Mouse (Mus musculus): ENCODE measurements around the gene Itsn2.
"Not testable (repeated sequence)": the region's sequence is repeated elsewhere in the genome, so short reads cannot be mapped to it uniquely, and the experiment has no call there.

Gene Itsn2

DNA sequence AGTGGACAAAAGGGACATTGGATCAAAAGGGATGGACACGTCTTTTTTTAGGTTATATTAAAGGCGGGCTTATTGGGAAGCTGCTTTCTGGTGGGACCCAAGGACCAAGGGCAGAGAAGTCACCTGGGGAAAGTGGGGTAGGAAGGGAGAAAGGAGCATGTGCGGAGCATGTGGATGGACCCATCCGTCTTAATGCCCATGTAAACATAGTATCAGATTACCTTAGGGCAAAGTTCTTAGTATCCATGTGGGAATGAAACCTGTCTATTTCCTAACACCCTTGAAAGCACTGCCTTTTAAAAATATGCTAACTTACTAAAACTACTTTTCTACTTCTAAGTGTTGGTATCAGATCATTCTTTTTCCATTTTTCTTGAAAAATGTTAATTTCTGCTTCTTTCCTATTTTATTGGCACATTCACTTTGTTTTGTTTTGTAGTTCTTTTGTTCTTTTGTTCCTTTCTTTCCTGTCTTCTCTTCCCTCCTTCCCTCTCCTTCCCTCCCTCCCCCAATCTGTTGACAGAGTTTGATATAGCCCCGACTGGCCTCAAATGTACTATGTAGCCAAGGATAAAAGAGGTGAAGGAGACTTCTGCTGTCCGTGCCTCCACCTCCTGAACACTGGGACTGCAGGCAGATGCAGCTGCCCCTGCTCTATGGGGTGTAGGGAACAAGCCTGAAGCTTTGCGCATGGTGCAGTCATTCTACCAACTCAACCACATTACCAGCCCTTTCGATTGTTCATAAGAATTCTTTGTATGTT lies 6.4 kb downstream of the Itsn2 start:
- DNase-seq (ENCODE audit: low spot score in 2 of 2), result no peak

DNA sequence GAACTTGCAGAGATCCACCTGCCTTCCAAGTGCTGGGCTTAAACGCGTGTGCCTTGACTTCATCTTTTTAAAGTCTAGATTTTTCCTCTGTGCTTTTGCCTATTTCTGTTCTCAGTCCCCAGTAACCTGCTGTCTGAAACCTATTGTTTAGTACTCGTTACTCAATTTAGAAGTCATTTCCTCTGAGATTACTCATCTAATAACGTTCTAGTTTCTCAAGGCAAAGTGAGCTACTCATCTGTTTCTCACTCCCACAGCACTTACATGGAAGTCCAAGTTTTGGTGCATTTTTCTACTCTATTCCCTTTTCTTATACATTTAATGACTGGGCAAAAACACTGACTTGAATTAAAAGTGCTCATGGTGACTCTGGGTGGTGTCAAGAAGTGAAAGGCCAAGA lies 7.3 kb downstream of the Itsn2 start:
- DNase-seq (ENCODE audit: low spot score in 2 of 2), result no peak

- no peak for DNase-seq (ENCODE audit: low spot score in 2 of 2)
These were observed 14.2 kb downstream of the Itsn2 start for GRCm38 (mm10) chr12:4606625-4607024.

DNA sequence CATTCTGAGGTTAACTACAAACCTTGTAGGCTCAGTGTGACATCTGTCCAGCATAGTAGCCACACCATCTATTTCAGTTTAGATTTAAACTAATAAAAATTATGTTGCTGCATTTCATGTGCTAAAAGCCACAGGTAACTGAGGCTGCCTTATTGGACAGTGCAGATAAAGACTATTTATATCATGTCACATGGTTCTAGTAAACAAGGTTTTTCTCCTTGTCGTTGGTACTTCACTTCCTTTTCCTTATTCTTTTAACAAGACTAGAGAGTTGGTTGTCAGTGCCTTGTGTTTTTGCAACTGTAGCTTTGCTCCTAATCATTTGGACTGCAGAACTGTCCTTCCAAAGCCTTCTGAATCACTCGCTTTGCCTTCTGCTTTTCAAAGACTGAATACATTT lies 22.3 kb downstream of the Itsn2 start:
- DNase-seq (ENCODE audit: low spot score in 2 of 2), result no peak

DNA sequence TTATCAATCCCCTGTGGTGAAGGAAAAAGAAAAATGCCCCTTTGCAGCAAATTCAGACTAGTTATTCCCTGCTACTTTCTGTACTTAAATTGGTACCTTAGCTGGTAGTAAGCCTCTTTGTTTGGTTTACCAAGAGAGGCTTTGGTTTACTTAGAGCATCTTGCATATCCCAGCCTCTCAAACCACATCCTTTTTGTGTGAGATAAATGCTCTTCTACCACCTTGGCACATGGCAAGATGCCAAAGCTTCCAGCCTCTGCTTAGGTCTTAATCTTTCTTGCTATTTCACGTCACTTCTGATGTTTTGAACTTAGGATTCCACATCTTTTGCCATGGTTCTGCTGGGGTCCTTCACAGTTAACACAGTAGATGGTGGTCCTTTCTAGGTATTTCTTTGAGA lies 31.8 kb downstream of the Itsn2 start:
- no peak for DNase-seq (ENCODE audit: low spot score in 2 of 2)

DNA sequence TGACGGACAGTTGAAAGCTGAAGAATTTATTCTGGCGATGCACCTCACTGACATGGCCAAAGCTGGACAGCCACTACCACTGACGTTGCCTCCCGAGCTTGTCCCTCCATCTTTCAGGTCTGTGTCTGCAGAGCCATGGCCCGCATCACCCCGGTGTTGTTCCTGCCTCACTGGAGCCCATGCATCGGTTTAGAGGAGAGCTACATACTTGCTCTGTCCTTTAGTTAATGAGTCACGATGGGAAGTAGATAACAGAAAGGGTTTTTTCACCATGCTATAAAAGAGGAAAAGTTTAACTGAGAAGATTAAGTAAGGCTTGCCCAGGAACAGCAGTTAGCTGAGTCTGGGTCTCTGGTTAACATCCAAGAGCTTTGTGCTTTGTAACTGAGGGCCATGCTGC lies 40.5 kb downstream of the Itsn2 start:
- no peak for DNase-seq (ENCODE audit: low spot score in 2 of 2)

DNA sequence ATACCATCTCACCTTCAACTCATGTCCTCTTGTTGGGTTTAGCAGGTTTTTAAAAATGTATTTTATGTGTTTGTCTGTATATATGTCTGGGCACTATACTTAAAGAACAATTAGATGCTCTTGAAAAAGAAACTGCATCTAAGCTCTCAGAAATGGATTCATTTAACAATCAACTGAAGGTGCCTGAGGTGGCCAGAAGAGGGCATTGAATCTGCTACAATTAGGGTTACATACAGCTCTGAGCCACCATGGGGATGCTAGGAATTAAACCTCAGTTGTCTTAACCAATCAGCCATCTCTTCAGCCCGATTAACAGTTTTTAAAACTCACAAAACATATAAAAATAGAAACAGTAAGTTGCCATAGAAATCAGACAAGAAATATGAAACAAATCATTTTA lies 46.0 kb downstream of the Itsn2 start:
- DNase-seq (ENCODE audit: low spot score in 2 of 2), result no peak

GRCm38 (mm10) chr12:4640737-4641136 lies 48.3 kb downstream of the Itsn2 start:
- DNase-seq (ENCODE audit: low spot score in 2 of 2), result no peak

- DNase-seq (ENCODE audit: low spot score in 2 of 2), result no peak
These were observed 64.4 kb downstream of the Itsn2 start for GRCm38 (mm10) chr12:4656813-4657212.

DNA sequence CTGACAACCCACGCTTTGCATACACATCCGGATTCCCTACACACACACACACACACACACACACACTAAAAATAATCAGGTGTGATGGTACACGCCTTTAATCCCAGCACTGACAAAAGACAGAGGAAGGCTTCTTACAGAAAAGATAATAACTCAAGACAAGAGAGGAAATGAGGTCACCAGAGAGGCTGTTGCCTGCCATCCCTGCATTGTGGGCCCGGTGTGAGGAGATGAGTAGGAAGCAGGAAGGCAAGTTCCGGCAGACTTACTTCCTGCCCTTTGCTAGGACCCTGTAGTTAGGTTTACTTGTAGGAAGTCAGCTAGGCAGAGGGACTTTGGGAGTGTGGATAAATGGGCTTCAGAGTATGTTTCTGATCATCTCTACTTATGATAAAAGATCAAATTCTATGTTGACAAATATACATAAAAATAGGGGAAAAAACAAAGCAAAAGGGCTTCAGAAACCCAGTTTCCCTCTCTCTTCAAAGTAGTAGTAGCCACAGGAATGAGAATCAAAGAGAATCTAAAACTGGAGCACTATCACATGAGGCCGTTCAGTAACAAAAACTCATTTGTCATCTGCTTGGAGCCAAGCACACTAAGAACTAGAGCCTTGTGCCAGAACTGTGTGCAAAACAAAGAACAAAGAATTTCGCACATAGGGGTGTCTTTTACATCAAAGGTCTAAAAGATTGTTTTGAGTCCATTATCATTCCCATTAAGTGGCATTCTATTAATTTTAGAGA lies 72.7 kb downstream of the Itsn2 start:
- DNase-seq (ENCODE audit: low spot score in 2 of 2), result no peak

DNA sequence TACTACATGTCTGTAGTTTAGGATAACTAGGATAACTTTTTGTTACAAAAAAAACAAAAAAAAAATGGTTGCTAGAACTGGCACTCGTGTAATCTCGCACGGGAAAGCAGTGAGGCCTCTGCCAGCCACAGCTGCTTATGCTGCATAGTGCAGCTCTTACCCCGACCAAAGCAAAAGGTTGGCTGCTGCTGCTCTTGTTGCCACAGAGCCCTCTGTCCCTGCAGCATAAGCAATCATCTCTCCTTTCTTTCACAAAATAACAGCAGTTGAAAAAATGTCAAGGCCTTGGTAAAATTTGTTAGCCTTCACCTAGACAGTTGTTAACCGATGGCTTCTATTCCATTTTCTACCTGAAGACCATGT lies 73.2 kb downstream of the Itsn2 start:
- no peak for DNase-seq (ENCODE audit: low spot score in 2 of 2)

GRCm38 (mm10) chr12:4676336-4676735 lies 83.9 kb downstream of the Itsn2 start:
- no peak for DNase-seq (ENCODE audit: low spot score in 2 of 2)

DNA sequence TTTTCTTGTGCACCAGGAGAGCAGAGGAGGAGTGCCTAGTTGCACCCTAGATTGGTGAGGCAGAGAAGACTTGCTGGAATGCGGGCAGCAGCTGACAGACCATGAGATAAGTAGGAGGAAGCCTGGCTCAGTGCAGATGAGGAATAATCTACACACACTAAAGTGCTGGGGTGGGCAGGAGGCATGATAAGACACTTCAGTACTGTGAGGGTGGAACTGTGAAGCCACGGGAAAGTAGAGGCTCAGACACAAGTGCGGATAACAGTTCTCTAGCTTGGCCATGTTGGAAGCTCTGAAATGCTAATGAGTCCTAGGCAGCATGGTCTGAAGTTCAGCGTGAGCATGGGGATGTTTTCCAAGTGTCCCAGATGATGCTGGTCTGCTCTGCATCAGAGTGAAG lies 87.5 kb downstream of the Itsn2 start:
- no peak for DNase-seq (ENCODE audit: low spot score in 2 of 2)

DNA sequence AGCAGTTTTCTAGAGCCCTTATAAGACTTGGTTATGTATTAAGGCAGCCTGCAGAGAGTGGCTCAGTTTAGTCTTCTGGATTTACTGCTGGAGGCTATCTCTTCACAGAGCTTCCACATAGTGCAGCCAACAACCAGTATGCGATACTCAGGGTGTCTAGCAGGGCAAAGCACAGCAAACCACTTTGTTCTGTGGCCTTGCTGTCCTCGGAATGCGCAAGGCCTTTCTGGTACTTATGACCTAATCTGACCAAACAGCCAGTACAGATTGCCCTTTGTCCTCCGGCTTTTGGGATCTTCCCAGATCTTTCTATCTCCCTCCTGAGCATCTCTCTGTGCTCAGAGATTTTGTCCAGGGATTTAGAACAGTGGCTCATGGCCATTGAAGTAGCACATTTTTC lies 93.0 kb downstream of the Itsn2 start:
- no peak for DNase-seq (ENCODE audit: low spot score in 2 of 2)

DNA sequence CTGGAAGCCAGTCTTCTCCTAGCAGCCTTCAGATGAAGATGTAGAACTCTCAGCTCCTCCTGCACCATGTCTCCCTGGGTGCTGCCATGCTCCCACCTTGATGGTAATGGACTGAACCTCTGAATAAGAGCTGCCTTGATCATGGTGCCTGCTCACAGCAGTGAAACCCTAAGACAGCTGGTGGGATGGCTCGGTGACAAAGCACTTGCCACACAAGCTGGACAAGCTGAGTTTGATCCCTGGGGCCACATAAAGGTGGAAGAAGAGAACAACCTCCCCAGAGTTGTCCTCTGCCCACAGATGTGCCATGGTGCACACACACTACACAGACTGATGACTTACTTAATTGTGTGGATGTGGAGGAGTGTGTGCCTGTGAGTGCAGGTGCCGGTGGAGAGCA lies 95.9 kb downstream of the Itsn2 start:
- DNase-seq (ENCODE audit: low spot score in 2 of 2), result no peak

DNA sequence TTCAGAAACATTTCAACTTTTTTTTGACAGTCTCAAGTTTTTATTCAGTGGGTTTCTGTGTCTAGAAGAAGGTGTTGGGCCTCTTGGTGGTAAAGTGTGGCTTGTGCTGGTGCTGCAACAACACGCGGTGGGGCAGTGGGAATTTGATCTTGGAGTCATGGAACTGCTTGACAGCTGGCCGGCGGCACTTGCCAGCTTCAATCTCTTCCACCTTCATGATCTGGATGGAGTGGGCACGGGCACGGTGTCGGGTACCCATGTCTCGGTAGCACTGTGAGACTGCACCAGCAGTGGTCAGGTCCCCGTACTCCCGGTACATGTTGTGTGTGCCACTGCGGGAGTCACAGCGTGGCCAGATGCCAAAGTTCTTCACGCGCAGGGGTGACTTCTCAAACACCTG lies 96.9 kb downstream of the Itsn2 start:
- DNase-seq (ENCODE audit: low spot score in 2 of 2), result no peak

- no peak for DNase-seq (ENCODE audit: low spot score in 2 of 2)
These were observed 98.8 kb downstream of the Itsn2 start for GRCm38 (mm10) chr12:4691193-4691592.

DNA sequence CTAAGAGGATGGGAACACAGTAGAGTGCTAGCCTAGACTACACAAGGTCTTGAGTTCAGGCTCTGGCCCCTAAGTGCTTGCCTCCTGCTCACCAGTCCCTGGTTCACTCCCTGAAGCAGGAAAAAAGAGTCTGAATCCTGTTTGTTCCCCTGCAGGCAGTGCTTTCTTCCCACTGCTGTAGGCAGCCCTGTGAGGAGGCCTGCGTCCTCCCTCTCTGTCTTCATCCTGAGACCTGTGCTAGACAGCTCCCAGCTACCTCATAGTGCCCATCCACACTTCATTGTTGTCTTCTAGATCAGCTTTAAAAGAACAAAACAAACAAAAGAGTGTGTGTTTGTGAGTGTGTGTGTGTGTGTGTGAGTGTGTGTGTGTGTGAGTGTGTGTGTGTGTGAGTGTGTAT lies 102.1 kb downstream of the Itsn2 start:
- no peak for DNase-seq (ENCODE audit: low spot score in 2 of 2)

DNA sequence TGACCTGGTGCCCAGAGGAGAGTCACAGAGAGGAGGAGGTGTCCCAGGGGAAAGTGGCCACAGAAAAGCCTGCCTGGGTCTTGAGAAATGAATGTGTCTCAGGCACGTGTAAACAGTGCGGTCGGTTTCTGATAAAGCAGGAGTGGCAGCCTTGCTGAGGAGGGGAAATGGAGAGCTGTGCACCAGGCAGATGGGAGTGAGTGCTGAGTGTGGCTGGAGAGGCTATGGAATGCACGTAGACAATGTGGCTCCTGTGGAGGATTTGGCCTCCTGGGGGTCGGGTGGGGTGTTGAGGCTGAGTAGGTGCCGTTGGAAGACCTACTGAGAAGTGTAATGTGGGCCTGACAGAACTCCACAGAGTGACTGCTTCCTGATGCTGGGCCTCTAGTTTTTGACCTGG lies 113.2 kb downstream of the Itsn2 start:
- DNase-seq (ENCODE audit: low spot score in 2 of 2), result not testable (repeated sequence)

- DNase-seq (ENCODE audit: low spot score in 2 of 2), result no peak
These were observed 113.7 kb downstream of the Itsn2 start for GRCm38 (mm10) chr12:4706175-4706574.

GRCm38 (mm10) chr12:4706901-4707300 lies 114.5 kb downstream of the Itsn2 start:
- DNase-seq (ENCODE audit: low spot score in 2 of 2), result no peak

DNA sequence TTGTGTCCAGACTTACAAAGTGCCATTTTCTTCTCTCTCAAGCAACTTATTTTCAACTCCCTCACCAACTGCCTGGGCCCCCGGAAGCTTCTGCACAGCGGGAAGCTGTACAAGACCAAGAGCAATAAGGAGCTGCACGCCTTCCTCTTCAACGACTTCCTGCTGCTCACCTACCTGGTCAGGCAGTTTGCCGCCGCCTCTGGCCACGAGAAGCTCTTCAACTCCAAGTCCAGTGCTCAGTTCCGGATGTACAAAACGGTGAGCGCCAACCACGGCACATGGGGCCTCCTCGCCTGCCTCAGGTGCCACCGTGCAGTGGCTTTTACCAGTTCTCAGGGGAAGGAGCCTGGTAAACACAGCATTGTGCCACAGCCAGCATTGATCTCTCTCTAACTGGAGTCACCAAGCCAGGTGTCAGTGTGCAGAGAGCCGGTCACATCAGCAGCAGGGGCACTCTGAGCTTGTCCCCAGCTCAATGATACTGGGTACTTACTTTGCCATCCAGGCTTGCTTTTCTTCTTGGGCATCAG lies 115.1 kb downstream of the Itsn2 start:
- DNase-seq (ENCODE audit: low spot score in 2 of 2), result no peak

- no peak for DNase-seq (ENCODE audit: low spot score in 2 of 2)
These were observed 115.9 kb downstream of the Itsn2 start for GRCm38 (mm10) chr12:4708296-4708695.
